Mouse (Mus musculus): ENCODE measurements around the gene Hmgb3.
"Not testable (repeated sequence)": the region's sequence is repeated elsewhere in the genome, so short reads cannot be mapped to it uniquely, and the experiment has no call there.

Gene Hmgb3

DNA sequence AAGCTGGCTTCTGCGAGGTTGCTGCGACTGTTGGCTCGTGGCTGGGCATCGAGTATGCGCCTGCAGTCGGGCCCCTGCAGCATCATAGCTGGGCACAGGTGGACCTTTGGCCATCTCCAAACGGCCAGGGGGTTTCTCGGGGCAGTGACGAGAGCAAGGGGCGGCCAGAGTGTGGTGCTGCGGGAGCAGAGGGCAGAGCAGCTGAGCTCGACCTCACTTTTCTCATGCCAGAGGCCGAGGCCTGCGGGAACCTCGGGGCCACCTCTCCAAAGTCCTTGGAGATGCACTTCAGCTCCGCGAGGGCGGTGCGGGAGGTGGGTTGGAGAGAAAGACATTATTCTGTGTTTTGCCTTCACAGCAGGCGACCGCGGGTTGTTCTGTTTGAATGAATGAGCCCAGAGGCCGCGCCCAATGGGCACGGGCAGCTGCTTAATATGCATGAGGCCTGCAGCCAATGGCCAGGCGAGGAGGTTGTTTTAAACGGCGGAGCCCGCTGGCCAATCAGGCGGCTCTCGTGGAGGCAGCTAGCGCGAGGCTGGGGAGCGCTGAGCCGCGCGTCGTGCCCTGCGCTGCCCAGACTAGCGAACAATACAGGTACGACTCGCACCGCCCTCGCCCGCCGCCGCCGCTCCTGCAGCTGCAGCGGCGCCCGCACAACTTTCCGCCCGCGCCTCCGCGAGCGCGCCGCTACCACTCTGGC is at the start of gene Hmgb3:
Hmgb3 (plus strand) TSS at position 504 of the 700 bp plus-strand sequence.
- DNase-seq, result peak; percentile 70 to 76

DNA sequence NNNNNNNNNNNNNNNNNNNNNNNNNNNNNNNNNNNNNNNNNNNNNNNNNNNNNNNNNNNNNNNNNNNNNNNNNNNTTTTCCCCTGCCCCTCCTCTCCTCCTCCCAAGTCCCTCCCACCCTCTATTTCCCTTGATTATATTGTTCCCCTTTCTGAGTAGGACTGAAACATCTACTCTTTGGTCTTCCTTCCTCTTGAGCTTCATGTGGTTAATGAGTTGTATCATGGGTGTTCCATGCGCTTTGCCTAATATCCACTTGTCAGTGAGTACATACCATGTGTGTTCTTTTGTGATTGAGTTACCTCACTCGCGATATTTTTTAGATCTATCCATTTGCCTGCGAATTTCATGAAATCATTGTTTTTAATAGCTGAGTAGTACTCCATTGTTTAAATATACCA is 49.1 kb upstream of the Hmgb3 start:
- not testable (repeated sequence) for DNase-seq

DNA sequence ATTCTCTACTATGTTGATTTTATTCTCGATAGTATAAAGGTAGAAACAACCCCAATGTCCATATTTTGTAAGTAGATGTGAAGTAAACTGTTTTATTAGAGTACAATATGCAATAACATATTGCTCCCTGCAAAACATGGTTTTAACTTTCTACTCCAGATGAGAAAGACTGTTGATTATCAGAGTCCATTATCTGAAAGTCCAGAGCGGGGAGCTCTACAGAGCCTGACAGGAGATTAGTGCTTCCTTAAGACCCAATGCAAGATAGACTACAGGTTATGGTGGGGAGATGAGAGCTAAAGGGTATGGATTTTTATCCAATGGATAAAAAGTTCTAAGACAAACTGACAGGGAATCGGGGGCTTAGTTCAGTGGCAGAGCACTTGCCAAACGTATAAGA is 36.5 kb upstream of the Hmgb3 start:
- no peak for DNase-seq

DNA sequence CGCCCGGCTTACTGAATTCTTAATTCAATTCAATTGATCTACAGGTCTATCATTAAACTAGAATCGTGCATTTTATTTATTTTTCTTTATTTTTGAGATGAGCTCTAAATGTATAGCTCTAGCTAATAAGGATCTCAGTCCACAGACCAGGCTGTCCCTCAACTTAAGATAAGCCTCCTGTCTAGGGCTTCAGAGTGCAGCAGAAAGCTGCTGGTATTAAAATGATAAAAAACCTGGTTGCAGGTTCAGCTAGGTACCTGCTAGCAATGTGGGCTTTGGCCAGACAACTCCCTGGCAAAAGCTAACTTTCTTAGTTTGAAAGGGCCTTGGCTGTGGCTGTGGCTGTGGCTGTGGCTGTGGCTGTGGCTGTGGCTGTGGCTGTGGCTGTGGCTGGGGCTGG is 32.8 kb upstream of the Hmgb3 start:
- DNase-seq, result no peak

DNA sequence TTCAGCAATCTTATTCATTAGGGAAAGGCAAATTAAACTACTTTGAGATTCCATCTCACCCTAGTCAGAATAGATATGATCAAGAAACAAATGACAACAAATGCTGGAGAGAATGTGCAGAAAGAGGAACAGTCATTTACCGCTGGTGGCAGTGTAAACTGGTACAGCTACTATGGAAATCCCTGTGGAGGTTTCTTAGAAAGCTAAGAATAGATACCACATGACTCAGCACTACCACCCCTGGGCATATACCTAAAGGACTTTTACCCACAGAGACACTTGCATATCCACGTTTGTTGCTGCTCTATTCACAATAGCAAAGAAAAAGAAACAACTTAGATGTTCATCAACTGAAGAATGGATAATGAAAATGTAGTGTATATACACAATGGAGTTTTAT is 31.4 kb upstream of the Hmgb3 start:
- DNase-seq, result no peak

DNA sequence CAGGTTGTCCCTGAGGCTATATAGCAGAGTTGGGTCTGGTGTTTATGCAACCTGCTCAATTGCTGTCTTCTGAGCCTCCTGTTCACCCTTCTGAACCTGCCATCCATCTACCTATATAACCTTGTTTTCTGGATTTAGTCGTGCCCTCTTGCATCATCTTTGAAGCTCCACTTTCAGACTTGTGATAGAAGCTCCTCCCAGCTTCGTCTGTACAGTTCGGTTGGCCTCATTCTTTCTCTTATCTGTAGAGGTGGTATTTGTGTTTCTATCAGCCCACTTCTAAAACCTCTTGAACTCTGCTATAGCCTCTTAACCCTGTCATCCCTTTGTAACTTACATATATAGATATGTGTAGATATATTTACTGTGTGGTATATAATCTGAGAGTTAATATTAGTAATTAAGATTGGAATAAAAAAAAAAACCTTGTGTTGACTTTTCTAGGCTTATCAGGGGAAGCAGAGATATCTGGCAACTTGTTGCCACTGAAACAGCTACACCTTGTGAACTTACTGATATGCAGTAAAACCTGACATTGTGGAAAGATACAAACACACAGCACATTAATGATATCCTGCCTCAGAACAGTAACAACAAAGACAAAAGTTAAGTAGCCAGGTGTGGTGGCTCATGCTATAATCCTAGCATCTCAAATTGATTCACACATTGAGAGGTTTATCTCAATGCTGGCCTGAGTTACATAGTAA is 30.0 kb upstream of the Hmgb3 start:
- no peak for DNase-seq

DNA sequence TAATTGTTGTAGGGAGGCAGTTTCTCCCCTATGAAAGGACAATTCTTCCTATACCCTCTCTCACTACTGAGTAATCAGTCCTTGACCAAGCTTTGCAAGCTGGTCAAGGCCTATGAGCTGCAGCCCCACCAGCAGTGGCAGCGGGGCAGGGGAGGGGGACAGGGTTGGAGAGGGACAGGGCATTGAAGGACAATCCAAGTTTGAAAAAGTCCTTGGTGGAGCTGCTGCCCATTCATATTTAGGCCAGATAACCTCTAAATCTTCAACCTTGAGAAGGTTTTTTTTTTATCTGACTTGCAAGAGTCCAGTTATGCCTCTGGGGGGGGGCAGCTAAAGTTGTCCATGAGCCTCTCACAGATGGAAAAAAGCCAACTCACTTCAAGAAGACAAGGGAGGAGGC is 28.3 kb upstream of the Hmgb3 start:
- DNase-seq, result no peak

DNA sequence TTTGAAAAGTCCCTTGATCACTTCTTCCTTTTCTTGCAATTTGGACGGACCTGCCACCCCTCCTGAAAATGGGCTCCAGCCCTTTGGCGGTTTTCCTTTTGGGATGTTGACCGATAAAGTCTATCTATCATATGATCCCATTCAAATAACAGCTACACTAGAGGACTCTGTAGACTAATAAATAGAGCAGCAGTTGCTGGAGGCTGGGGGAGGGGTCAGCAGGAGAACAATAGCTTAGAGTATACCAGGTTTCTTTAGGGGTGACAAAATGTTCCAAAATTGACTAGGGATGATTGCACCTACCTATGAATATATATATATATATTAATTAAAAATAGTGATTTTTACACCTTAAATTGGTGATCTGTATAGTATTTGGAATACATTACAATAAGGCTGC is 27.6 kb upstream of the Hmgb3 start:
- no peak for DNase-seq

DNA sequence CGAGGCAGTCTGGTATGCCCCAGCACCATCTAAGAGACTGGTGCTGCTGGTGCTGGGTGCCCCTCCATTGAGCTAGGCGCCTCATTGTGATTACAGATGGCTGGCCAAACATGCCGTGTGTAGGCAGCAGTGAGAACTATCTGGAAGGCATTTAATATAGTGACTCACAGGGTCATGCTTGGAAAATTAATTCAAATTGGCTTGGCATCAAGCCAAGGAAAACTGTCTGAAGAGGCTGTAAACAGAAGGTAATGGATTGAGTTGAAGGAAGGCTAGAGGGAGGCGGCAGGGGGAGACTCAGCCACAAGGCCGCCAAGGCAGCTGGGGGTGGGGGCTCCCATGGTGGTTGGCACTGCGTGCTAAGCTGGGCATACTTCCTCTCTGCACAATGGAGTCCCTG is 27.1 kb upstream of the Hmgb3 start:
- DNase-seq, result no peak

DNA sequence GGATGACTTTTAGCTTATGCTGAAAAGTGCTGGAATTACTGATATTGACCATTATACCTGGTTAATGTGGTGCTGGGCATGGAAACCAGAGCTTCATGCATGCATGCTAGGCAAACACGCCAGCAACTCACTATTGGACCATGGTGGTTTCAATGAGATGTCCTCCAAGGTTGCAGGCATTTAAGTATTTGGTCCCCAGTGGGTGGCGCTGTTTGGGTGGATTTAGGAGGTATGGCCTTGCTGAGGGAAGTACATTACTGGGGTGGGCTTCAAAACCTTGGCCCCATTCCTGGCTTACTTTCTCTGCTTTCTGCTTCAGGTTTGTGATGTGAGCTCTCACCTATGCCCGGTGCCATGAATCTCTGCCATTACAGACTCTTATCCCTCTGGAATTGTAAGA is 23.1 kb upstream of the Hmgb3 start:
- DNase-seq, result no peak

DNA sequence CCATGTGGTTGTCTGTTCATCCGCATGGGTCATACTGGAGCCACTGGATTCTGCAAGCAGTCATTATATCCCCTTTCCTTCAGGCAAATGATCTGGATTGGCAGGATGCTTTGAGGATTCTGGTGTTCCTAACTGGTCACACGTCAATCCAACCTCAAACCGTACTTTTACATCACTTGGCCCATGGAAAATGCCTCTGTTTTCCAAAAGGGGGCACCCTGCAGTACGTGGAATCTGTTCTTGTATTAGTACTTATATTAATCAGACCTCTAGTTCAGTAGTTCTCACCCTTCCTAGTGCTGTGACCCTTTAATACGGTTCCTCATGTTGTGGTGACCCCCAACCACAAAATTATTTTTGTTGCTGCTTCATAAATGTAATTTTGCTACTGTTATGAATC is 21.6 kb upstream of the Hmgb3 start:
- no peak for DNase-seq

DNA sequence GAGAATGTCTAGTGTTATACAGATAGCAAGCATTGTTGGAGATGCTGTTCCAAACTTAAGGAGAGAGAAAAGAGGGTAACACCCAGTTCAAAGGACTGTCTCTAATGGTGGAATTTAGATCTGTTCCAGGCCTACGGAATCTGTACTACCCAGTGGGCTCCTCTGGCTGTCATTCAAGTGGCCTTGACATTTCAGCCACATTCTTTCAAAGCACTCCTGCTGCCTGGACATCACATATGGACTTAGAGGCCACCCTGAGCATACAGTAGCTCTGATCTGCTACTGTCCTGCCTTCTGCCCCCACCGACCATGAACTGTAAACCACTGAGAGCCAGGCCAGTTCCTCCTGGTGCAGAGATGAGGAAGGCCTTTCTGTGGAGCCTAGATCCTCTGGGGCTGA is 17.9 kb upstream of the Hmgb3 start:
- no peak for DNase-seq

DNA sequence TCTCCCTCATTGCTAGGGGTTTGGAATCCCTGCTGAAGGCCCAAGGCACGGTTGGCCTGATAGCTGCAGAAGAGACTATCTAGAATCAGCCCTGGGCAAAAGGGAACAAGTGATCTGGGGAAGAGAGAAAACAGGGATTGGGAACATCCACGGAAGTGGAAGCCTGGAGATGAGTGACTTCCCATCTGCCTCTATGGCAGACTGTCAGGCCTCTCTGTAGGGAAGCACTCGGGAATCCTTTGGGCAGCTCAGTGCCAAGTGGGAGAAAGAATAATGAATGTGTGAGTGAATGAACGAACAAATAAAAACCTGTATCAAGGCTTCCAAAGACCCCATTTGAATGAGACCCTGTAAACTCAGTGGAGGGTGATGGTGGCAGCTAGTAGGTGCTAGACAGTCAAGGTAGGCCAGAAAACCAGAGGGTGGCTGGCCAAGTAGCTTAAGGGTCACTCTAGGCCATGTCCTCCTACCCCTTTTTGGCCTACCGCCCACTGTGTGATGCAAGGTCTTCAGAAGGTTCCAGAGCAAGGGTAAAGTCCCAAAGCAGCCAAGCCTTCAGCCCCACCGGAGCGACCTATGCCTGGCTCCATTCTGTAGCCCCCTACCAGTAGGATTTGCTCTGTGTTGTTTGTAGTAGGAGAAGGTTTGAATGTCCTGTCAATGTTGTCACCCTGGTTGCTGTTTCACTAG is 14.8 kb upstream of the Hmgb3 start:
- DNase-seq, result peak; percentile 9 to 11

DNA sequence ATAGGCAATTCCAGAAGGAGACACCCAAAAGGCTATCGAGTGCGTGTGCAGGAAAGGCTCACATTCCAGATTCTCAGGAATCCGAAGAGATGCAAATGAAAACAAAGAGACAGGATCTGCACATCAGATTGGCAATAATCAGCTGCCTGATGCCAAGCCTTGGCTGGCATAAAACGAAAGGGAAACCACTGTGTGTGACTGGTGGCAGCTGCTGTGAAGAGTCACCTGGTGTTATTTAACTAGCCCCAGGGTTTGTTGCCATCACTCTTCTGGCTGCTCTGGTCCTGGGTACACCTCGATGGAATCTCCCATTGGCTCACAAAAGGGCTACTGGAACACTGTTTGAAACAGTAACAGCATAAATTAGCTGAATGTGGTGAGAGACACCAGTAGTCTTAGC is 11.0 kb upstream of the Hmgb3 start:
- DNase-seq, result no peak

DNA sequence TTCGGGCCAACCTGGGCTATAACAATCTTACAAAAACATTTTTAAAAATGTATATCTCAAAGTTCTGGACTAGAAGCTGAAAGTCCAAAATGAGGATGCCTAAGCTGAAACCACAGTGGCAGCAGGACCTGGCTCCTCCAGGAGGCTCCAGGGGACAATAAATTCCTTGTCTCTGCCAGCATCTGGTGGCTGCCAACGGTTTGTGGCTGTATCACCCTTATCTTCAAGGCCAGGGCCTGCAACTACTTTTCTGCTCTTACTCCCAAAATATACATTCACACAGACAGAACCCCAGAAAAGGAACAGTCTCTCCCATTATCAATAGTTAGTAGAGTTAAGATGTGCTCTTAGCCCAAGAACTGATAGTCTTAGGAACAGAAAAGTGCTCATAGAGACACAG is 10.6 kb upstream of the Hmgb3 start:
- DNase-seq, result no peak

DNA sequence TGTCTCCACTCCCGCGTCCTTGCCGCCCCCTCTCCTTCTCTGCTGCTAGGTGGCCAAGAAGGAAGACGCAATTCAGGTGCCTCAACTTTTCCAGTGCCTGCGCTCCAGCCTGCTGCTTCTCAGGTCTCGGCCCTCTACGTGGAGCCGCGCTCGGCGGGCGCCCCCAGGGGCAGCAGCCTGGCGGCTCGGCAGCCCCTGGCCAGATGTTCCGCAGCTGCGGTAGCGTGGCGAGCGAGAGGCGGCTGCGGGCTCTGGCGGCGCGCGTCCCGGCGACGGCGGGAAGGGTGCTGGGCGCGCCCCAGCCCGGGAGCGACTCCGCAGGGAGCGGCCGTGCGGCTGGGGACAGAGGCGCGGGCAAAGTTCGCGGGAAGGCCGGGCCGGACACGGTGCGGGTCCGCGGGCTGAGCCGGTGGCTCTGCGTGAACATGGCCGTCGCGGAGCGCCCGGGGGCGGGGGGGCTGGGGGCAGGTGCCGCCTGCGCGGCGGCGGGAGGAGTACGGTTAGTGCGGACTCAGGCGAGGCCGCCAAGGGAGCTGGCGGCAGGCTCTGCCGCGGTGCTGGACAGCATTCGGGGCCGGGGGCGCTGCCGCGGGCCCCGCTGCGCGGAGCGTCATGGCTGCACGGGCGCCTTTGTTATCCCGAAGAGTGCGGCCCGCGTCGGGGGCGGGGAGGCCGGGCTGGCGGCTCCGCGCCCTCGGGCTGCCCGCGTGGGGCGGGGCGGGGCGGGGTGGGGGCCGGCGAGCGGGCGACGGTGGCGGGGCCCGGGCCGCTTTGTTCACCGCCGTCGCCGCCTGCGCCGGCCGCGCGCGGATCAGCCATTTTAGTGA is 610 bp downstream of the Hmgb3 start:
- DNase-seq, result peak; percentile 5 to 13

DNA sequence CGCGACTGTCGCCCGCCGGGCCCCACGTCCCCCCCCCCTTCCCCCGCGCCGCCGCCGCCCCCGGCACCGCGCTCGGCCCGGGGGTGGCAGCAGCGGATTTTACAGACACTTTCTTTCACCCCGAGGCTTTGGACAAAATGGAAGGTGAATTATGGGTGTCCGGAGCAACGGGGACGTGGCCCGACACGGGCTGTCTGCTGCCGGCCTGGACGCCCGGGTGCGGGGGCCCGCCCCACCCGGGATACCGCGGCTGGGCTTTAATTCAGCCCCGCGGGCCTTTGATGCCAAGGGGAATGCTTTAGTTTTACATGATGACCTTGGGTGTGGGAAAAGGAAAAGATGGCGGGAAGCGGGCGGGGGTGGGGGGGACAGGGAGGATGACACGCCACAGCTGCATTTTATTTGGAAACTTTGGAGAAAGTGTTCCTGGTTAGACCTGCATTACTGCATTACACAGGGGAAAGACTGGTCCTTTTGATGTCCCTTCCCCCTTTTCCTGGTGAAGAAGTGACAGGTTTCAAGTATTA is 1.3 kb downstream of the Hmgb3 start:
- DNase-seq, result no peak

DNA sequence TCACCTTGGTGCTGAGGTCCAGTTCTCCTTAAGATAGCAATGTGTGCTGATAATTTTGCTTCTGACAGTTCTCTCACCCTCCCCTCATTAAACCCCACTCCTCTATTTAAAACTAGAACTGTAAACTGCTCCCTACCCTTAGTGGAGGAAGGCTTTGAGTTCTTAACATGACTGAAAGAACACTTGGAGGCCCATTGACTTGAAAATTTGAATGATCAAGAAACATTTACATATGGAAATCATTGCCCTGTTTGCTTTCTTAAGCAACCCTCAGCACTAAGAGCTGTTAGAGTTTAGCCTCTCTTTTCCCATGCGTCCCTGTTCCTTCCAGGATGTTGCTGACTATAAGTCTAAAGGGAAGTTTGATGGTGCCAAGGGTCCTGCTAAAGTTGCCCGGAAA is 3.6 kb downstream of the Hmgb3 start:
- DNase-seq, result no peak

DNA sequence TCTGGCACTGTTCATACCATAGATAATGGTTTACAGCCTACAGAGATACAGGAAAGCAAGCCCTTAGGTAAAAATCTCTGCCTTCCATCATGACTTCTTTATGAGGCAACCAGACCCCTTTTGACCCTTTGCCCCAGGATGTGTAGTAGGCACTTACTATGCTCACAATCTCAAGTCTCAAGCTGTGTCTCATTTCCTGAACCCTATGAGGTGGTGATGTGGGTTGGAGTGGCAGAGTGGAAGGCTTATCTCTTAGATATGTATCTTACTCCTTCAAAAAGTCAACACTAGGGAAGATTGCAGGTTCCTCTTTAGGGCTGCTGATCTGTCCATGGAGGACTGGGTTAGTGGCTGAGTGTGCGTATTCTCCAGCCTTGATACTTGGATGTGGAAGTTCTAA is 5.1 kb downstream of the Hmgb3 start:
- no peak for DNase-seq

DNA sequence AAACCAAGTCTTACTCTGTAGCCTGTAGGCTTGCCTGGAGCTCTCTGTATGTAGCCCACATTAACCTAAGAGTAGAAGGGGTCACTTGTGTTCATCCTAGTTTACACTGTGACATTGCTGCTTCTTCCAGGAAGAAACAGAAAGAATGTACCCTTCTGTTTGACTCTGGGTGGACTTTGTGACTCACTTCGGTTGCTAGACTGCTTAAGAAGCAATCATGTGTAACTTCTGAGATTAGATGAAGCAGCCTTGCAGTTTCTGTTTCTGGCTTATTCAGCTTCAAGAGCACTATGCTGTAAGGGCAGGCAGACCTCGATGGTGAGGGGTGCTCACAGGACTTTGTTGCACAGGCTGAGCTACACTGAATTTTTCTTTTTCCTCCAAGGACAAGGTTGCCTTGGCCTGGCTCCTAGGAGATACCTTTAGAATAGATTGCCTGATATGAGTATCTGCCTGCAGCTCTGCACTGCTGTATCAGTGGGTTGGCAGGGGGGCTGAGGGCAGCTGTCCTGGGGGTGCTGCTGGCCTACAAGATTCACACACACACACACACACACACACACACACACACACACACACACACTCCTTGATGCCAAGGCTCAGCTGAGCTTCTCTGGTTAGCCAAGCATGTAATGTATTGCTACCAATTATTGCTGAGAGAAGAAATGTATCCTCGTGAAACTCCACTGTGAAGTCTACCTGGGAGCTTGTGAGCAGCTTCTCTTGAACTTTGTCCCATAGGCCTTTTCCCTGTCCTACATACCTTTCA is 17.6 kb downstream of the Hmgb3 start:
- no peak for DNase-seq

DNA sequence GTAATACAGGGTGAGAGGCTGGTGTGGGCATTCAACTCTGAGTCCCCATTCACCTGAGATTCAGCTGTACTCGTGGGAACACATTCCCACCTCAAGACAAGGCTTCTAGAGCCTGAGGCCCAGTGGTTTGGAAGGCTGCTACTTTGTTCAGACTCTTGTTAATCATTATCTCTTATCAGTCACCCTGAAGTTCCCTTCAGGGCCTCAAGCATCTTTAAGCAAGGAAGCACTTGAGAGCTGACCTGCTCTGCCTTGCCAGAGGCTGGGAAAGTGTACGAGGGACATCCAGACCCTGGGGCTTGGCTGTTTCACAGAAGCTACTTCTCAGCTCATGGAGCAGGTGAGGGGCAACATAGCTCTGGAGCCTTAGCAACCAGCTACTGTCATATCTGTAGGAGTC is 19.8 kb downstream of the Hmgb3 start:
- DNase-seq, result no peak

DNA sequence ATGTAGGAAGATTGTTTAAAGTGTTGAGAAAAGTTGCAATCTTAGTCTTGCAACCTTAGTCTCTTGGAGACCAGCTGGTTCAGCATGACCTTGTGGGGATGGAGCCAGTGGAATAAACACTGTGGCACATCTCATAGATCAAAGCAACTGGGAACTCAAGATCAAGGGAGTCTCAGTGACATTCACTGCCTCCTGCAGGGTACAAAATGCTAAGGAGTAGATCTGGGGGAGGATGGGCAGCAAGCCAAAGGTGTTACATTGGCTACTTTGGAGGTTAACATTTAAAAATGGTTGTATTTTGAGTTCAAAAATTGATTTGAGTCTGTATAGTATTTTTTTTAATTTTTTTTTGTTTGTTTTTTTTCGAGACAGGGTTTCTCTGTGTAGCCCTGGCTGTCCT is 33.5 kb downstream of the Hmgb3 start:
- no peak for DNase-seq
